Mouse (Mus musculus) CH12.LX (cell line): Measurements from ENCODE around the gene Nkx2-5. TPM values are rescaled to one million over a fixed set of nuclear protein-coding genes. Genes with fewer than 3 reads are reported as not detected.

Experiments
- DNase-seq: peaks from one replicate; pipeline ENCODE4 v3.0.0-alpha.2; 2013; ENCODE audit errors: extremely low read depth
- H3K27ac ChIP-seq: 2 replicates; pipeline ENCODE4 v1.5.1; 2012; ENCODE audit warnings: low read depth, mild to moderate bottlenecking, control low read depth, moderate library complexity; ENCODE audit not compliant: insufficient read depth
- H3K27me3 ChIP-seq: replicated peaks from 2 replicates; pipeline ENCODE3; 2012; ENCODE audit warnings: inconsistent platforms
- H3K36me3 ChIP-seq, 2 experiments: replicated peaks in 1 of 2; 2 replicates each; pipeline versions ENCODE3 to v1.6.1; 2012; ENCODE audit warnings: inconsistent platforms in 1 of 2, low read length in 1 of 2, mild to moderate bottlenecking in 1 of 2, mixed read lengths in 1 of 2, moderate library complexity in 1 of 2; ENCODE audit not compliant: control insufficient read depth in 1 of 2, insufficient read depth in 1 of 2
- H3K4me1 ChIP-seq, 2 experiments: 2 replicates each; pipeline ENCODE4 v1.6.1; 2012; ENCODE audit warnings: inconsistent platforms in 1 of 2, moderate library complexity in 1 of 2; ENCODE audit not compliant: insufficient read depth in 2 of 2, control insufficient read depth in 1 of 2
- H3K4me2 ChIP-seq: 2 replicates; pipeline ENCODE4 v1.6.1; 2012; ENCODE audit warnings: low read depth, mild to moderate bottlenecking, control low read depth; ENCODE audit not compliant: poor library complexity, insufficient read depth, severe bottlenecking
- H3K4me3 ChIP-seq, 3 experiments: fragments of 150-350 bp in 1 of 3; sonication (generic) in 1 of 3; replicated peaks in 1 of 3; 2 replicates each; pipeline versions ENCODE3 to v1.5.1; 2011 to 2012; ENCODE audit warnings: low read depth in 2 of 3, low read length in 2 of 3, mild to moderate bottlenecking in 2 of 3, moderate library complexity in 2 of 3, control low read depth in 1 of 3, improper control_type of control experiment in 1 of 3, inconsistent platforms in 1 of 3, mixed read lengths in 1 of 3; ENCODE audit not compliant: poor library complexity in 1 of 3
- H3K79me2 ChIP-seq: replicated peaks from 2 replicates; pipeline ENCODE4 v1.6.1; 2012; ENCODE audit warnings: mild to moderate bottlenecking, moderate library complexity; ENCODE audit not compliant: control insufficient read depth, poor library complexity, insufficient read depth, severe bottlenecking; ENCODE audit errors: extremely low read depth
- H3K9ac ChIP-seq: 2 replicates; pipeline ENCODE4 v1.6.1; 2012; ENCODE audit warnings: low read depth, mild to moderate bottlenecking, control low read depth, moderate library complexity; ENCODE audit not compliant: insufficient read depth
- H3K9me3 ChIP-seq: replicated peaks from 2 replicates; pipeline ENCODE3; 2012; ENCODE audit warnings: low read length, inconsistent platforms, mixed read lengths
- BHLHE40 ChIP-seq: IDR thresholded peaks from 2 replicates; pipeline ENCODE4 v1.6.1; 2011; ENCODE audit warnings: mild to moderate bottlenecking, low read depth, low read length, improper control_type of control experiment
- CHD1 ChIP-seq: IDR thresholded peaks from 2 replicates; pipeline ENCODE4 v1.6.1; 2012; ENCODE audit warnings: low read depth, low read length, improper control_type of control experiment, inconsistent platforms
- CTCF ChIP-seq, 2 experiments: IDR thresholded peaks in 1 of 2; conservative IDR thresholded peaks in 1 of 2; 2 replicates each; pipeline ENCODE4 v1.5.1; 2011 to 2012; ENCODE audit warnings: low read depth in 2 of 2, low read length in 2 of 2, improper control_type of control experiment in 1 of 2, inconsistent platforms in 1 of 2, mild to moderate bottlenecking in 1 of 2, moderate library complexity in 1 of 2
- ELF1 ChIP-seq: IDR thresholded peaks from 2 replicates; pipeline ENCODE4 v1.6.1; 2014; ENCODE audit warnings: low read depth, mild to moderate bottlenecking, inconsistent platforms, low read length, improper control_type of control experiment
- EP300 ChIP-seq: IDR thresholded peaks from 2 replicates; pipeline ENCODE4 v1.6.1; 2011; ENCODE audit warnings: low read length, improper control_type of control experiment
- ETS1 ChIP-seq: conservative IDR thresholded peaks from 2 replicates; pipeline ENCODE4 v1.6.1; 2012; ENCODE audit warnings: low read depth, mild to moderate bottlenecking, inconsistent platforms, low read length, improper control_type of control experiment, moderate library complexity
- GABPA ChIP-seq: IDR thresholded peaks from 2 replicates; pipeline ENCODE4 v1.6.1; 2012; ENCODE audit warnings: low read depth, low read length, improper control_type of control experiment, inconsistent platforms; ENCODE audit not compliant: insufficient replicate concordance
- KAT2A ChIP-seq: IDR thresholded peaks from 2 replicates; pipeline ENCODE4 v1.6.1; 2012; ENCODE audit warnings: low read length, improper control_type of control experiment, inconsistent platforms; ENCODE audit not compliant: insufficient replicate concordance
- MYC ChIP-seq: IDR thresholded peaks from 2 replicates; pipeline ENCODE4 v1.6.1; 2011; ENCODE audit warnings: low read depth, mild to moderate bottlenecking, improper control_type of control experiment, low read length
- NRF1 ChIP-seq: IDR thresholded peaks from 2 replicates; pipeline ENCODE4 v1.6.1; 2014; ENCODE audit warnings: low read depth, mild to moderate bottlenecking, inconsistent platforms, low read length, improper control_type of control experiment, moderate library complexity
- PAX5 ChIP-seq: IDR thresholded peaks from 2 replicates; pipeline ENCODE4 v1.6.1; 2012; ENCODE audit warnings: low read length, inconsistent platforms, mixed read lengths
- POLR2A ChIP-seq: IDR thresholded peaks from 2 replicates; pipeline ENCODE4 v1.6.1; 2011; ENCODE audit warnings: low read depth, mild to moderate bottlenecking, improper control_type of control experiment, low read length
- POLR2AphosphoS2 ChIP-seq: IDR thresholded peaks from 2 replicates; pipeline ENCODE4 v1.6.1; 2011; ENCODE audit warnings: low read depth, low read length, improper control_type of control experiment
- SIN3A ChIP-seq: IDR thresholded peaks from 2 replicates; pipeline ENCODE4 v1.6.1; 2012; ENCODE audit warnings: low read length, improper control_type of control experiment, inconsistent platforms
- UBTF ChIP-seq: IDR thresholded peaks from 2 replicates; pipeline ENCODE4 v1.6.1; 2012; ENCODE audit warnings: low read depth, mild to moderate bottlenecking, inconsistent platforms, low read length, improper control_type of control experiment, moderate library complexity
- ZNF384 ChIP-seq: IDR thresholded peaks from 2 replicates; pipeline ENCODE4 v1.6.1; 2012; ENCODE audit warnings: low read depth, low read length, improper control_type of control experiment, inconsistent platforms
- dilution Hi-C: fragments of 300-500 bp; cut with MboI; formaldehyde crosslinking; loops from 2 replicates; pipeline ENCODE4 v1.14.3; 2020; ENCODE audit warnings: low sequenced_read_pairs; ENCODE audit not compliant: extremely low pct_unique_long_range_greater_than_20kb, extremely low pct_ligation_motif_present
- in situ Hi-C: fragments of 300-500 bp; cut with MboI; formaldehyde crosslinking; loops from 3 replicates; pipeline ENCODE4 v1.14.3; 2019; ENCODE audit warnings: low sequenced_read_pairs, low pct_ligation_motif_present, low pct_unique_long_range_greater_than_20kb, mixed read lengths
- polyA plus RNA-seq: library from polyadenylated mRNA; unstranded; fragments of >175 nt; gene quantifications from 2 replicates; pipeline ENCODE4 v1.2.1, GENCODE M21; 2012; ENCODE audit warnings: low read depth; ENCODE audit not compliant: insufficient read length
- total RNA-seq, 2 experiments: library from RNA; depleted of rRNA; stranded (reverse); fragments of 300-350 nt in 1 of 2; fragments of >200 nt in 1 of 2; gene quantifications; 2 replicates each; pipeline ENCODE4 v1.2.3; 2012 to 2014

The Nkx2-5 gene
- total and polyA plus RNA-seq, 3 experiments: not detected

DNA sequence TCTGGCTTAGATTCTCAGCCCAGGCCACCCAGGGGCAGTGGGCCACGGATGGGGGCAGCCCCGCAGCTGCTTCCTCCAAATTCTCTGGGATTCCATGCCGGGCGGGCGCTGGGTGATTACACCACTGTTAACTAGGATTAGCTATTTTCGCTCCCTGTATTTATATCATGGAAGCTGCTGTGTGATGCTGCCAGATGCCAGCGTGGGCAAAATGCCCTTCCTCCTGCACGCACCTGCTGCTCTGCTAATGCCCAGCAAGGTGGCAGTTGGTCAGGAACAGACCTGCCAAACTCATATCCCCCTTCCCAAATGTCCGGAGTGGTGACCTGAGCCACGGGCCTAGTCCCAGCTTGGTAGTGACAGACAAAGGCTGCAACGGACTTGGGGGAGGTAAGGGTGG is 29.7 kb upstream of the Nkx2-5 start:
- H3K27ac ChIP-seq: no peak overlapping the region
- H3K9me3 ChIP-seq: no peaks in the 10 kb centered on the region
- peaks cover 2 to 42% of the 10 kb centered on the region in 2 experiments for H3K36me3 ChIP-seq
- no peaks in the 10 kb centered on the region for H3K79me2 ChIP-seq
- no peak overlapping the region for H3K4me3 ChIP-seq
- TF ChIP-seq MYC (no peak), ETS1 (no peak), PAX5 (no peak), KAT2A (no peak), CTCF (conservative IDR thresholded peaks at IDR 0.05 in 1 of 2, IDR thresholded peaks at IDR 0.05 in 1 of 2; ENCODE audit: low read depth in 2 of 2, low read length in 2 of 2) (no peak), BHLHE40 (no peak), POLR2A (no peak), ELF1 (no peak), NRF1 (no peak), SIN3A (no peak), UBTF (no peak)
- no peak for DNase-seq
- dilution Hi-C loops (no loop called here), in situ Hi-C loops (no loop called here)
- no peak overlapping the region for H3K9ac ChIP-seq
- H3K27me3 ChIP-seq: no peaks in the 10 kb centered on the region
- H3K4me1 ChIP-seq: peaks cover 2 to 8% of the 10 kb centered on the region in 2 experiments; a peak in 3 of 4 replicates
- H3K4me2 ChIP-seq: no peak overlapping the region

DNA sequence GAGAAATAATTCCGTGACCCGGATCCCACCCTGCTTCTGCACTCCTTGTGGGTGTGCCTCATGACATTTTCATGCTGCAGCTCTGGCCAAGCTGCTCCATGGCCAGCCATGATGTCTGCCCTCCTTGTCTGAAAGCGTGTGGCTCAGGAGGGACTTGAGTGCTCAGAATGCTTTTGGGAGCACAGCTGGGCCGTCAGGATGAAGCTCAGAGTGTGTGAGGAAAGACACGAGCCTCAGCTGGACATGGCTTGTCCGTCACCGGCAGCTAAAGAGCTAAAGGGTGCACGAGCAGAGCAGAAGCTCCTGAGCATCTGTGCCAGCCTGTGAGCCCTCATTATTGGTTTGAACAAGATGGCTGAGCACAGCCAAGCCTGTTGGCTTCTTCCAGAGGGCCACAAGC is 28.7 kb upstream of the Nkx2-5 start:
- peaks cover under 1 to 32% of the 10 kb centered on the region in 2 experiments for H3K36me3 ChIP-seq
- H3K79me2 ChIP-seq: no peaks in the 10 kb centered on the region
- H3K9ac ChIP-seq: no peak overlapping the region
- dilution Hi-C loops: no loop called here
- H3K4me1 ChIP-seq: peaks cover 5 to 8% of the 10 kb centered on the region in 2 experiments; a peak in 3 of 4 replicates
- H3K4me3 ChIP-seq: no peak overlapping the region
- H3K27me3 ChIP-seq: no peaks in the 10 kb centered on the region
- no peak overlapping the region for H3K27ac ChIP-seq
- in situ Hi-C loops: no loop called here
- TF ChIP-seq MYC (no peak), POLR2AphosphoS2 (no peak)
- no peaks in the 10 kb centered on the region for H3K9me3 ChIP-seq
- no peak overlapping the region for H3K4me2 ChIP-seq
- DNase-seq: no peak

DNA sequence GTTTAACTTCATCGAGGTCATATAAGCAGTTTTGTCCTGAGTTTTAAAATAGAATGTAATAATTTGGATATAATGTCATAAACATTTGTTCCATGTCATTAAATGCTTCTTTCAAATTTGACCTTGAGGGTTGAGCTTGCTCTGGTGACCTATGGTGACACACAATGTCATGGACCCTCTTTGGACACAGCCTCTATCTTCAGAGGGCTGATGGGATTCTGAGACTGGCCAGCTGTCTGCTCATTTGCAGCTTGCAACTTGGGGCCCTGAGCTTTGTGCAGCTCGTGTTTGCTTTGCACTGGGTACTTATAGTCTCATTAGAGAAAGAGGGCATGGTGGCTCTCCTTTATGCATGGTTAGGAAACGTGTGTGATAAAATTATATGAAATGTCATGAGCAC is 28.1 kb upstream of the Nkx2-5 start:
- H3K4me1 ChIP-seq: peaks cover 5 to 8% of the 10 kb centered on the region in 2 experiments; a peak in 3 of 4 replicates
- dilution Hi-C loops: no loop called here
- no peak for TF ChIP-seq GABPA
- TF ChIP-seq CHD1: no peak
- TF ChIP-seq CTCF (conservative IDR thresholded peaks at IDR 0.05 in 1 of 2, IDR thresholded peaks at IDR 0.05 in 1 of 2; ENCODE audit: low read depth in 2 of 2, low read length in 2 of 2): no peak
- TF ChIP-seq ZNF384: no peak
- no peak for TF ChIP-seq ETS1
- no peak for TF ChIP-seq ELF1
- no peak for TF ChIP-seq EP300
- TF ChIP-seq, all 38 proteins: peak for 0

More for the DNA sequence above, 28.1 kb upstream of the Nkx2-5 start:
- DNase-seq: no peak
- H3K9ac ChIP-seq: no peak overlapping the region
- H3K79me2 ChIP-seq: no peaks in the 10 kb centered on the region
- H3K9me3 ChIP-seq: no peaks in the 10 kb centered on the region
- no peak overlapping the region for H3K27ac ChIP-seq
- no peak overlapping the region for H3K4me3 ChIP-seq
- no peak overlapping the region for H3K4me2 ChIP-seq
- peaks cover 0 to 27% of the 10 kb centered on the region in 2 experiments for H3K36me3 ChIP-seq
- in situ Hi-C loops: no loop called here
- no peaks in the 10 kb centered on the region for H3K27me3 ChIP-seq
